Mouse (Mus musculus) myocyte (in vitro differentiated cells): ENCODE measurements at regions not wholly inside any gene's neighbourhood (a gene's known extent, or its start where the extent isn't known, plus 50 kb on each side); places are given as distances from the start of the nearest gene placed in this dataset.

Source experiments
- H3K27me3 ChIP-seq: one replicate; pipeline ENCODE4 v1.6.1; 2011; ENCODE audit not compliant: control insufficient read depth, insufficient read depth, insufficient read length
- H3K36me3 ChIP-seq: one replicate; pipeline ENCODE4 v1.6.1; 2011; ENCODE audit not compliant: control insufficient read depth, insufficient read depth
- H3K4me2 ChIP-seq: one replicate; pipeline ENCODE4 v1.6.1; 2011; ENCODE audit warnings: low read depth, control low read depth
- H3K4me3 ChIP-seq: one replicate; pipeline ENCODE4 v1.5.1; 2011; ENCODE audit warnings: mild to moderate bottlenecking, control low read depth, moderate library complexity
- H3K79me2 ChIP-seq: one replicate; pipeline ENCODE4 v1.6.1; 2011; ENCODE audit not compliant: control insufficient read depth, insufficient read depth
- H3ac ChIP-seq: one replicate; pipeline ENCODE4 v1.6.1; 2011; ENCODE audit not compliant: control insufficient read depth, insufficient read length
- CEBPB ChIP-seq: IDR thresholded peaks from 2 replicates; pipeline ENCODE4 v1.6.1; 2011; ENCODE audit warnings: mild to moderate bottlenecking, moderate library complexity; ENCODE audit not compliant: poor library complexity, insufficient read depth, severe bottlenecking
- E2F4 ChIP-seq: IDR thresholded peaks from one replicate; pipeline ENCODE4 v1.6.1; 2011; ENCODE audit warnings: mild to moderate bottlenecking, control low read depth, moderate library complexity; ENCODE audit not compliant: insufficient read depth
- MAX ChIP-seq: IDR thresholded peaks from one replicate; pipeline ENCODE4 v1.6.1; 2011; ENCODE audit warnings: low read depth, mild to moderate bottlenecking, control low read depth
- MYOD1 ChIP-seq, 3 experiments: IDR thresholded peaks; one replicate each; pipeline ENCODE4 v1.6.1; 2011; ENCODE audit warnings: control low read depth in 2 of 3, low read depth in 2 of 3, mild to moderate bottlenecking in 2 of 3, moderate library complexity in 1 of 3; ENCODE audit not compliant: insufficient read length in 2 of 3, control insufficient read depth in 1 of 3
- MYOG ChIP-seq, 3 experiments: IDR thresholded peaks; one replicate each; pipeline ENCODE4 v1.6.1; 2011; ENCODE audit warnings: control low read depth in 2 of 3, low read depth in 2 of 3, mild to moderate bottlenecking in 2 of 3; ENCODE audit not compliant: insufficient read length in 2 of 3, control insufficient read depth in 1 of 3, insufficient read depth in 1 of 3
- POLR2A ChIP-seq: IDR thresholded peaks from one replicate; pipeline ENCODE4 v1.6.1; 2011; ENCODE audit warnings: low read depth, mild to moderate bottlenecking, control low read depth, moderate library complexity; ENCODE audit not compliant: insufficient read length
- POLR2AphosphoS2 ChIP-seq: IDR thresholded peaks from one replicate; pipeline ENCODE4 v1.6.1; 2011; ENCODE audit warnings: low read depth, control low read depth; ENCODE audit not compliant: insufficient read length
- REST ChIP-seq: IDR thresholded peaks from one replicate; pipeline ENCODE4 v1.6.1; 2011; ENCODE audit warnings: mild to moderate bottlenecking, control low read depth, moderate library complexity; ENCODE audit not compliant: insufficient read depth, insufficient read length
- SRF ChIP-seq: IDR thresholded peaks from one replicate; pipeline ENCODE4 v1.6.1; 2011; ENCODE audit warnings: low read depth; ENCODE audit not compliant: control insufficient read depth, insufficient read length
- TCF12 ChIP-seq: IDR thresholded peaks from one replicate; pipeline ENCODE4 v1.6.1; 2011; ENCODE audit warnings: mild to moderate bottlenecking, control low read depth; ENCODE audit not compliant: poor library complexity, insufficient read depth, severe bottlenecking
- TCF3 ChIP-seq: IDR thresholded peaks from one replicate; pipeline ENCODE4 v1.6.1; 2011; ENCODE audit warnings: low read depth, control low read depth; ENCODE audit not compliant: insufficient read length
- USF1 ChIP-seq: IDR thresholded peaks from one replicate; pipeline ENCODE4 v1.6.1; 2011; ENCODE audit warnings: low read depth, mild to moderate bottlenecking, control low read depth, moderate library complexity

DNA sequence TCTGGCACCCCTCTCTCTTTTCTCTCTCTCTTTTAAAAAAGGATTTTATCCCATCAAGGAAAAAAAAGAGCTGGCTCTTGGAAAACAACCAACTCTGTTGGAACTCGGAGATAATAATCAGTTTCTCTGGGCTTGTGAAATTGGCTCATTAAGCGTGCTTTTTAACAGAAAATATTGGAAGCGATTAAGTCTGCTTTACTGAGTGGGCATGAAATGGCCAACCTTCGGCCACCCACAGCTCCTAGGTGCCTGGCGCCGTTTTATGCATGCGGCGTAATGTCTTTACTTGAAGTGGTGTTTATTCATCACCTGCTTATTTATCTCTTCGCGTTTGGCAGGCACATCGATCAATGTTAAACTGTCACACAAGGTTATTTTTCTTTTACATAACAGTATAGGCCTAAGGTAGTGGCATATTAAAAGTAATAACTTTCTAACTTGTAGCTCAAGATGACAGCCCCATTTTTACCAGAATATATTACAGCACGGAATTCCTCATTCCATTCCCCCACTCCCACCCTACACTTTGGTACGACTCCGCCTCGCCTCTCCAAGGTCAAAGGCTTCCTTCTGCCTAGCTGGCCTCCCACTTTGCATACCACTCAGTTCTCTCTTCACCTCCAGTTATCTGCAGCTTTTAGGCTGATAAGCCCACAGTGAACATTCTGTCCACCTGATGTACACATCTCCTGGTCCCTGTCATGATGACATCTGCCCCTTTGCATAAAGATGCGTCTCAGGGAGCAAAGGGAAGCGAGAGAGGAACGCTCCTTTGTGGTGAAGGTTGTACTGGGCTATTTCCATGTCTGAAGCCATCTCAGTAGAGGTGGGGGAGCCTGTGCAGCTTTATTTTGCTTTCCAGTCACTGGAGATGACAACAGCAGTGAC is 368.5 kb upstream of the Vrk2 start:
- H3K4me3 ChIP-seq, result no peak overlapping the region
- no peak overlapping the region for H3K4me2 ChIP-seq
- no peak overlapping the region for H3ac ChIP-seq
- no peaks in the 10 kb centered on the region for H3K27me3 ChIP-seq
- no peaks in the 10 kb centered on the region for H3K36me3 ChIP-seq
- TF ChIP-seq SRF (no peak), REST (no peak), POLR2A (no peak), MYOD1 (IDR thresholded peaks at IDR 0.05; ENCODE audit: control insufficient read depth in 1 of 3, insufficient read length in 2 of 3, low read depth in 2 of 3) (no peak), MAX (no peak), MYOG (IDR thresholded peaks at IDR 0.05; ENCODE audit: control insufficient read depth in 1 of 3, insufficient read depth in 1 of 3, insufficient read length in 2 of 3, low read depth in 2 of 3) (no peak), CEBPB (no peak), TCF3 (no peak), POLR2AphosphoS2 (no peak), USF1 (no peak), E2F4 (no peak), TCF12 (no peak)
- no peaks in the 10 kb centered on the region for H3K79me2 ChIP-seq

DNA sequence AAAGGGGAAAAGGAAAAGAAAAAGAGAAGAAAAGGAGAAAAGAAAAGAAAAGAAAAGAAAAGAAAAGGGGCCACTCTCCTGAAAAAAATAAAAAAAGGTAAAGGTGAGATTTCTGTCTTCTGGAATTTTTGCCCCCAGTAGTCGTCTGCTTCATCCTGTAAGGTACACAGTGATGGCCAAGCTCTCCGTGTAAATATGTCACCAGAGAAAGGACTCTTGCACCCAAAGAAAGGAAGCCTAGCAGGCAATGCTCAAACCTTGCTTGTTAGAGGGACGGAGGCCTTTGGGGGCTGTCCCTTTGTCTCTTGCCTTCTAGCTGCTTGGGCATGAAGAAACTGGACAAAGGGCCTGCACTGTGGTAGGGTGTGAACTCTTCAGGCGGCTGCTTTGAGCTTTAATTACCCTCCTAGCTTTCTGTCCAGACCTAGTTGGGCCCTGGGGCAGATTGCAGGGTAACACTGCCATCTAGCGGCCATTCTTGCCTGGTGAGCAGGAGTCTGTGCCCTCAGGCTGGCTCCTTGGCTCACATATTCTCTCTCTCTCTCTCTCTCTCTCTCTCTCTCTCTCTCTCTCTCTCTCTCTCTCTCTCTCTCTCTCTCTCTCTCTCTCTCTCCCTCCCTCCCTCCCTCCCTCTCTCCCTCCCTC is 367.7 kb upstream of the Vrk2 start:
- Histone ChIP-seq H3K36me3 (no peaks in the 10 kb centered on the region), H3K27me3 (no peaks in the 10 kb centered on the region), H3K79me2 (no peaks in the 10 kb centered on the region), H3ac (no peak overlapping the region), H3K4me2 (no peak overlapping the region), H3K4me3 (no peak overlapping the region)
- TF ChIP-seq POLR2AphosphoS2, result no peak

DNA sequence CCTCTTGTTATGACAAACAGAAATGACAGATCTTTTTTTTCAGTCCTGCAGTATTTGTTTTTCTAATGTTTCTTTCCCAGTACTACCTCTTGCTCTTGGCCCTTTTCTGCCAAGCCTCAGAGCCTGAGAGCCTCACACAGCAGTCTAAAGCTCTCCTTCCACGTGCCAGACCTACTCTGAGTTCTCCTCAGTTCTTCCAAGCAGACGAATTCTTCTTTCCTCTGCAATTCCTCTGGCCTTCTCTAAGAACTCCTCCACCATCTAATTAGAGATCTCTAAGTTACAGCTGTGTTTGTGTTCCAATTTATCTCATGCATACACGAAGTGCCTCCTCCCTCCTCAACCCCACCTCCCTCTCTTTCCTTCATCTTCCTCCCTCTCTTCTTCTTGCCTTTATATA is 362.4 kb upstream of the Vrk2 start:
- no peak for TF ChIP-seq MYOD1 (IDR thresholded peaks at IDR 0.05; ENCODE audit: control insufficient read depth in 1 of 3, insufficient read length in 2 of 3, low read depth in 2 of 3)
- no peak for TF ChIP-seq SRF
- TF ChIP-seq MYOG (IDR thresholded peaks at IDR 0.05; ENCODE audit: control insufficient read depth in 1 of 3, insufficient read depth in 1 of 3, insufficient read length in 2 of 3, low read depth in 2 of 3), result no peak
- no peak for TF ChIP-seq USF1
- TF ChIP-seq CEBPB, result no peak
- no peak for TF ChIP-seq MAX
- TF ChIP-seq POLR2A, result no peak
- TF ChIP-seq TCF3, result no peak
- TF ChIP-seq REST, result no peak
- TF ChIP-seq TCF12, result no peak
- no peak for TF ChIP-seq E2F4
- no peak for TF ChIP-seq POLR2AphosphoS2
- Histone ChIP-seq H3K79me2 (no peaks in the 10 kb centered on the region), H3ac (no peak overlapping the region), H3K4me2 (no peak overlapping the region), H3K27me3 (no peaks in the 10 kb centered on the region), H3K36me3 (no peaks in the 10 kb centered on the region), H3K4me3 (no peak overlapping the region)

DNA sequence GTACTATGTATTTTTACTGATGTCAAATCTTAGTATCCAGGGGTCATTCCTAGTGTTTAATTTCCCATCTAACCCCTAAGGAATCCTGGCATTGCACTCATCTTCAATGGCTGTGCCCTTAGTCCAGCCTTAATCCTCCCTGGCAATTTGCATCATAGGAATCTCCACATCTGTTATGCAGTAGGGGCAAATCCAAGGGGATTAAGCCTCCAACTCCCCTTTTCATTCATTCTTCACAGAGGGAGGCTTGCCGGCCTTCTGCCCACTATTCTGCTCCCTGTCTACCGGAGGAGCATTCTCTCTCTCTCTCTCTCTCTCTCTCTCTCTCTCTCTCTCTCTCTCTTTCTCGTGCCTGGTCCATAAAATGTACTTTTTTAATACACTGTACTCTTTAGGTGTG is 338.0 kb upstream of the Vrk2 start:
- Histone ChIP-seq H3K79me2 (no peaks in the 10 kb centered on the region), H3K27me3 (no peaks in the 10 kb centered on the region), H3K4me2 (no peak overlapping the region), H3K36me3 (no peaks in the 10 kb centered on the region), H3ac (no peak overlapping the region), H3K4me3 (no peak overlapping the region)
- TF ChIP-seq MAX (no peak), POLR2AphosphoS2 (no peak), TCF12 (no peak), E2F4 (no peak), USF1 (no peak)

DNA sequence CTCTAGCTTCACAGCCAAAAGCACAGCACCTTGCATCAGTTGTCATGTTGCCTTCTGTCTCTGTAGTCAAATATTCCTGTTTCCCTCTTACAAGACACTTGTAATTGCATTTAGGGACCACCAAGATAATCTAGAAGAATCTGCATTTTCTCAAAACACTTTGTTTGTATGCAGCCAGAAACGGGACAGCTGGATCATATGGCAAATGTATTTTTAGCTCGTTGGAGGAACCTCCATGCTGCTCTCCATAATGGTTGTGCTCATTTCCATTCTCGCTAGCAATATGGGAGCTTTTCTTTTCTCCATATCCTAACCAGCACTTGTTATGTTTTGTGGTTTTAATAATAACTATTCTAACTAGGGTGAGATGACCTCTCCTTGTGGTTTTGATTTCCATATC is 313.3 kb upstream of the Vrk2 start:
- TF ChIP-seq TCF12 (no peak), USF1 (no peak), TCF3 (no peak), SRF (no peak), MYOD1 (IDR thresholded peaks at IDR 0.05; ENCODE audit: control insufficient read depth in 1 of 3, insufficient read length in 2 of 3, low read depth in 2 of 3) (no peak), E2F4 (no peak), CEBPB (no peak), REST (no peak), MYOG (IDR thresholded peaks at IDR 0.05; ENCODE audit: control insufficient read depth in 1 of 3, insufficient read depth in 1 of 3, insufficient read length in 2 of 3, low read depth in 2 of 3) (no peak), POLR2A (no peak)
- Histone ChIP-seq H3K27me3 (no peaks in the 10 kb centered on the region), H3K36me3 (no peaks in the 10 kb centered on the region), H3K4me3 (no peak overlapping the region), H3K4me2 (no peak overlapping the region), H3K79me2 (no peaks in the 10 kb centered on the region), H3ac (no peak overlapping the region)
